Mouse (Mus musculus) neutrophil, adult 59 days (primary cell): ENCODE measurements around the gene Irs1. TPM values are rescaled to one million over a fixed set of nuclear protein-coding genes. Genes with fewer than 3 reads are reported as not detected.

Experiments used
- total RNA-seq, 2 experiments: library from RNA; stranded (reverse); gene quantifications; 1 replicate in 1 of 2; 2 replicates in 1 of 2; pipeline ENCODE4 v1.2.4; 2023

Gene Irs1
- under 1 TPM; 0.13 TPM for total RNA-seq

GRCm38 (mm10) chr1:82291151-82291797, at the start of gene Irs1:
TSS of gene Irs1 (minus strand) at chr1:82291416.

GRCm38 (mm10) chr1:82316111-82316745, 25.0 kb upstream of the Irs1 start, which contains the start of gene Rhbdd1:
TSS of gene Rhbdd1 (plus strand) at chr1:82316452.

GRCm38 (mm10) chr1:82232812-82233211, 58.4 kb downstream of the Irs1 start, which contains the start of gene Gm9747:
TSS of gene Gm9747 (plus strand) at chr1:82233112.

Other genes starting within 250 kb of the Irs1 start
- gene Gm9747, start 58.3 kb downstream of the Irs1 start, total RNA-seq = not detected
- gene Rhbdd1, start 25.0 kb upstream of the Irs1 start, total RNA-seq = 10 to 100 TPM; 23.2 to 23.5 TPM